Mouse (Mus musculus) lung, postnatal 0 days (tissue): ENCODE results near the gene Nell1.

Experiments used
- CTCF ChIP-seq: IDR thresholded peaks from 2 replicates; pipeline ENCODE4 v1.5.1; 2016; ENCODE audit warnings: antibody characterized with exemption, mild to moderate bottlenecking
- EP300 ChIP-seq: IDR thresholded peaks from 2 replicates; pipeline ENCODE4 v1.6.1; 2016; ENCODE audit warnings: antibody characterized with exemption, mild to moderate bottlenecking, control low read depth

DNA sequence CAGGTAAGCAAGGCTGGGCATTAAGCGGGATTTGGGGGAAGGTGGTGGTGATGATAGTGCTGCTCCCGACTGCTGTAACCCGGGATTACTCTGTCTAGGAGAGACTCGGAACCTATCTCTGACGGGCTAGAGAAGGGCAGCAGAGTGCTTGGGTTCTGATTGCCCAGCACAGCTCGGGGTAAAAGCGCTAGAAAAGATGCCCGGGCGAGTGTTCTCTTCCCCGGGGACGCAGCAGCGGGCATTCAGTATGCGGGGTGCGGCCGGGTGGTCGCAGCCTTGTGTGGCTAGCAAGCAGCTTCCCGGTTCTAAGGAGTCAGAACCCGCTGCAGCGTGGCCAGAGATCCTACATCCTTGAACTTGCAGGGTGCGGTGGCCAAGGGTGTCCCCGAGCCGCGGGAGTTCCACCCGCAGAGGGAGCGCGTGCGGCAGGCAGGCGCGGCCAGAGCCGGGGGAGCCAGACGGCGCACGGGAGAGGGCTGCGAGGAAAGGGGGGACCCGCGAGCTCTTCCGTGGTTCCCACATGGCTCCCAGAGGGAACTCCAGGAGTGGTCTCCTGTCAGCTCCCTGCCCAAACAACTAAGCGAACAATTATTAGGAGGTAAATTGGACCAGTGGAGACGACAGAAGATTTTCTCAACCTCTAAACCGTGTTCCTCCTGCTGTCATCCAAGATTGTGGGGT is 917 bp downstream of the Nell1 start:
- TF ChIP-seq CTCF (peak; percentile 51), EP300 (no peak)
